Comparison of ENCODE assay signal across 19 mouse cellular contexts in the genomic region with DNA sequence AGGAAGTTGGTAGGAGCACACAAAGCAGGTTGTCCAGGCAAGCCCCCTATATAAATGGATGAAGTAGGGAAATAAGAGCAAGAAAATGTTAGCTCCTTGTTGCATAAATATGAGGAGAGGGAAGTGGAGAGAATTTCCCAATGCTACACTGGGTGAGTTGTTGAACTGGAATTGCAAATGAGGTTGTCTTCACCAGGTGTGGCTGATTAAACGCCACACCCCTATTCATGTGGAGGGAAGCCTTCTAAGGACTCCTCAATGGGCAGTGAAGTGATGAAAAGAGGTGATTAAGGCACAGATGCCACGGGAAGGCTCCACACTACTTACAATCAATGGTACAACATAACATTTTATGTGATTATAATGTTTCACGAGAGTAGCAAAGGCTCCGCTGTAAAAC.
"Had no signal": no experiment of that assay in that cellular context is flagged by ENCODE, and none has a peak within 500 bp of the region (broad histone marks: within the 10 kb centered on the region; RNA-seq: fewer than 3 reads in every experiment).

No protein-coding gene starts in this region.

- DNase-seq: liver, embryonic 13.5 days; liver, postnatal 0 days; lung, adult 2 months; midbrain, embryonic 14.5 days; right cerebral cortex, postnatal 14 days; spleen, adult 18-20 months; thymus, adult 2 months; thymus, postnatal 25 days; thymus, postnatal 4 days had no signal

- ATAC-seq: liver, postnatal 0 days; midbrain, embryonic 16.5 days had no signal

- H3K27me3 ChIP-seq: liver, embryonic 13.5 days; liver, embryonic 15.5 days; lung, embryonic 15.5 days; megakaryocyte, embryonic 14.5 days; midbrain, embryonic 12.5 days; neural tube, embryonic 13.5 days; neural tube, embryonic 15.5 days had no signal

- H3K4me2 ChIP-seq: liver, embryonic 11.5 days; liver, embryonic 13.5 days; liver, embryonic 15.5 days; lung, embryonic 15.5 days; midbrain, embryonic 12.5 days; neural tube, embryonic 13.5 days; neural tube, embryonic 15.5 days had no signal

- H3K4me3 ChIP-seq: liver, embryonic 13.5 days; liver, embryonic 15.5 days; lung, embryonic 15.5 days; megakaryocyte, embryonic 14.5 days; midbrain, embryonic 12.5 days; myocyte; neural tube, embryonic 13.5 days; neural tube, embryonic 15.5 days had no signal

- H3K9me3 ChIP-seq: liver, embryonic 13.5 days; liver, embryonic 15.5 days; lung, embryonic 15.5 days; midbrain, embryonic 12.5 days; neural tube, embryonic 13.5 days; neural tube, embryonic 15.5 days had no signal

- H3K27ac ChIP-seq: liver, embryonic 13.5 days; liver, embryonic 15.5 days; lung, embryonic 15.5 days; macrophage; midbrain, embryonic 12.5 days; neural tube, embryonic 13.5 days; neural tube, embryonic 15.5 days had no signal

- H3K9ac ChIP-seq: liver, embryonic 13.5 days; liver, embryonic 15.5 days; liver, postnatal 0 days; lung, embryonic 15.5 days; midbrain, embryonic 12.5 days; neural tube, embryonic 13.5 days; neural tube, embryonic 15.5 days had no signal

- H3K36me3 ChIP-seq: liver, embryonic 13.5 days; liver, embryonic 15.5 days; lung, embryonic 15.5 days; midbrain, embryonic 12.5 days; neural tube, embryonic 13.5 days; neural tube, embryonic 15.5 days had no signal

- H3K4me1 ChIP-seq: liver, embryonic 13.5 days; liver, embryonic 15.5 days; lung, embryonic 15.5 days; megakaryocyte, embryonic 14.5 days; midbrain, embryonic 12.5 days; neural tube, embryonic 13.5 days; neural tube, embryonic 15.5 days had no signal
